Mouse (Mus musculus): ENCODE measurements around the gene Dlec1. TPM values are rescaled to one million over a fixed set of nuclear protein-coding genes. Genes with fewer than 3 reads are reported as not detected.

Gene Dlec1
- polyA plus RNA-seq (2014; fragmentation: Nextera tagmentation; extraction: Ambion mirVana), result 0.51 and 0.65 TPM in 2 replicates

GRCm38 (mm10) chr9:119101992-119102782, at the start of gene Dlec1:
Dlec1 (plus strand) TSS chr9:119102478.
- WGBS, result 3% methylated on average over 44 of the region's 44 CpGs

GRCm38 (mm10) chr9:119053964-119054576, 48.2 kb upstream of the Dlec1 start:
- Histone ChIP-seq H3K9ac (ENCODE audit: low read length) (no peak overlapping the region), H3K9me3 (ENCODE audit: control insufficient read depth, low read length) (no peaks in the 10 kb centered on the region), H3K27ac (ENCODE audit: low read depth, low read length) (no peak overlapping the region), H3K4me2 (no peak overlapping the region), H3K4me1 (ENCODE audit: control insufficient read depth, insufficient read depth, low read length) (peaks cover 9% of the 10 kb centered on the region), H3K4me3 (ENCODE audit: low read depth, low read length) (no peak overlapping the region), H3K27me3 (ENCODE audit: control insufficient read depth, insufficient read depth, low read length) (peaks cover 14% of the 10 kb centered on the region), H3K36me3 (ENCODE audit: control insufficient read depth, insufficient read depth, low read length) (no peaks in the 10 kb centered on the region)
- ATAC-seq (ENCODE audit: low FRiP score) (no peak), DNase-seq (ENCODE audit: low spot score, missing footprints) (no peak)
- 83% methylated on average over 9 of the region's 9 CpGs for WGBS

More at GRCm38 (mm10) chr9:119101992-119102782, at the start of gene Dlec1:
- Histone ChIP-seq H3K4me3 (ENCODE audit: low read depth, low read length) (peak within 1 kb of the TSS; percentile 62), H3K9me3 (ENCODE audit: control insufficient read depth, low read length) (no peaks in the 10 kb centered on the region), H3K36me3 (ENCODE audit: control insufficient read depth, insufficient read depth, low read length) (no peaks in the 10 kb centered on the region), H3K4me2 (peak within 1 kb of the TSS; percentile 85), H3K27me3 (ENCODE audit: control insufficient read depth, insufficient read depth, low read length) (peaks cover 3% of the 10 kb centered on the region; the same call in 1 of the 2 replicates), H3K9ac (ENCODE audit: low read length) (peak within 1 kb of the TSS; percentile 57), H3K27ac (ENCODE audit: low read depth, low read length) (no peak within 1 kb of the TSS), H3K4me1 (ENCODE audit: control insufficient read depth, insufficient read depth, low read length) (peaks cover 4% of the 10 kb centered on the region; the same call in 1 of the 2 replicates)
- DNase-seq (ENCODE audit: low spot score, missing footprints) (peak; percentile 96), ATAC-seq (ENCODE audit: low FRiP score) (peak; percentile 89)

GRCm38 (mm10) chr9:119055336-119055735, 46.9 kb upstream of the Dlec1 start:
- no peak overlapping the region for H3K4me2 ChIP-seq
- peaks cover 14% of the 10 kb centered on the region for H3K27me3 ChIP-seq (ENCODE audit: control insufficient read depth, insufficient read depth, low read length)
- H3K9me3 ChIP-seq (ENCODE audit: control insufficient read depth, low read length), result no peaks in the 10 kb centered on the region
- no peak overlapping the region for H3K4me3 ChIP-seq (ENCODE audit: low read depth, low read length)
- ATAC-seq (ENCODE audit: low FRiP score) (no peak), DNase-seq (ENCODE audit: low spot score, missing footprints) (no peak)
- H3K36me3 ChIP-seq (ENCODE audit: control insufficient read depth, insufficient read depth, low read length), result no peaks in the 10 kb centered on the region
- H3K9ac ChIP-seq (ENCODE audit: low read length), result no peak overlapping the region
- no peak overlapping the region for H3K27ac ChIP-seq (ENCODE audit: low read depth, low read length)
- 89% methylated on average over 4 of the region's 4 CpGs for WGBS
- H3K4me1 ChIP-seq (ENCODE audit: control insufficient read depth, insufficient read depth, low read length), result peaks cover 9% of the 10 kb centered on the region

GRCm38 (mm10) chr9:119058245-119058644, 44.0 kb upstream of the Dlec1 start:
- Histone ChIP-seq H3K4me1 (ENCODE audit: control insufficient read depth, insufficient read depth, low read length) (no peaks in the 10 kb centered on the region), H3K27me3 (ENCODE audit: control insufficient read depth, insufficient read depth, low read length) (peaks cover 8% of the 10 kb centered on the region; the same call in 1 of the 2 replicates), H3K36me3 (ENCODE audit: control insufficient read depth, insufficient read depth, low read length) (no peaks in the 10 kb centered on the region), H3K4me2 (no peak overlapping the region), H3K4me3 (ENCODE audit: low read depth, low read length) (no peak overlapping the region), H3K9ac (ENCODE audit: low read length) (no peak overlapping the region), H3K27ac (ENCODE audit: low read depth, low read length) (no peak overlapping the region), H3K9me3 (ENCODE audit: control insufficient read depth, low read length) (no peaks in the 10 kb centered on the region)
- DNase-seq (ENCODE audit: low spot score, missing footprints) (no peak), ATAC-seq (ENCODE audit: low FRiP score) (no peak)
- 89% methylated on average over 7 of the region's 7 CpGs for WGBS

GRCm38 (mm10) chr9:119060701-119061100, 41.6 kb upstream of the Dlec1 start:
- Histone ChIP-seq H3K9me3 (ENCODE audit: control insufficient read depth, low read length) (no peaks in the 10 kb centered on the region), H3K27me3 (ENCODE audit: control insufficient read depth, insufficient read depth, low read length) (no peaks in the 10 kb centered on the region), H3K4me2 (no peak overlapping the region), H3K9ac (ENCODE audit: low read length) (no peak overlapping the region), H3K36me3 (ENCODE audit: control insufficient read depth, insufficient read depth, low read length) (no peaks in the 10 kb centered on the region), H3K4me1 (ENCODE audit: control insufficient read depth, insufficient read depth, low read length) (no peaks in the 10 kb centered on the region), H3K27ac (ENCODE audit: low read depth, low read length) (no peak overlapping the region), H3K4me3 (ENCODE audit: low read depth, low read length) (no peak overlapping the region)
- WGBS, result 92% methylated on average over 10 of the region's 10 CpGs
- DNase-seq (ENCODE audit: low spot score, missing footprints), result no peak
- no peak for ATAC-seq (ENCODE audit: low FRiP score)

GRCm38 (mm10) chr9:119063036-119063644, 39.1 kb upstream of the Dlec1 start:
- no peaks in the 10 kb centered on the region for H3K4me1 ChIP-seq (ENCODE audit: control insufficient read depth, insufficient read depth, low read length)
- H3K27me3 ChIP-seq (ENCODE audit: control insufficient read depth, insufficient read depth, low read length), result no peaks in the 10 kb centered on the region
- H3K9ac ChIP-seq (ENCODE audit: low read length), result no peak overlapping the region
- H3K36me3 ChIP-seq (ENCODE audit: control insufficient read depth, insufficient read depth, low read length), result no peaks in the 10 kb centered on the region
- DNase-seq (ENCODE audit: low spot score, missing footprints) (no peak), ATAC-seq (ENCODE audit: low FRiP score) (no peak)
- no peak overlapping the region for H3K4me3 ChIP-seq (ENCODE audit: low read depth, low read length)
- no peak overlapping the region for H3K4me2 ChIP-seq
- no peaks in the 10 kb centered on the region for H3K9me3 ChIP-seq (ENCODE audit: control insufficient read depth, low read length)
- 31% methylated on average over 19 of the region's 19 CpGs for WGBS
- no peak overlapping the region for H3K27ac ChIP-seq (ENCODE audit: low read depth, low read length)

- H3K9me3 ChIP-seq (ENCODE audit: control insufficient read depth, low read length), result no peaks in the 10 kb centered on the region
- ATAC-seq (ENCODE audit: low FRiP score) (no peak), DNase-seq (ENCODE audit: low spot score, missing footprints) (no peak)
- H3K4me1 ChIP-seq (ENCODE audit: control insufficient read depth, insufficient read depth, low read length), result no peaks in the 10 kb centered on the region
- no peak overlapping the region for H3K27ac ChIP-seq (ENCODE audit: low read depth, low read length)
- H3K4me3 ChIP-seq (ENCODE audit: low read depth, low read length), result no peak overlapping the region
- no peak overlapping the region for H3K9ac ChIP-seq (ENCODE audit: low read length)
- no peak overlapping the region for H3K4me2 ChIP-seq
- WGBS, result 67% methylated on average over 4 of the region's 4 CpGs
- no peaks in the 10 kb centered on the region for H3K36me3 ChIP-seq (ENCODE audit: control insufficient read depth, insufficient read depth, low read length)
- H3K27me3 ChIP-seq (ENCODE audit: control insufficient read depth, insufficient read depth, low read length), result no peaks in the 10 kb centered on the region
Observed at GRCm38 (mm10) chr9:119064296-119064695, 38.0 kb upstream of the Dlec1 start.

- no peak overlapping the region for H3K9ac ChIP-seq (ENCODE audit: low read length)
- no peaks in the 10 kb centered on the region for H3K27me3 ChIP-seq (ENCODE audit: control insufficient read depth, insufficient read depth, low read length)
- 5% methylated on average over 6 of the region's 6 CpGs for WGBS
- H3K4me2 ChIP-seq, result no peak overlapping the region
- no peaks in the 10 kb centered on the region for H3K36me3 ChIP-seq (ENCODE audit: control insufficient read depth, insufficient read depth, low read length)
- H3K9me3 ChIP-seq (ENCODE audit: control insufficient read depth, low read length), result no peaks in the 10 kb centered on the region
- peak; percentile 52; the same call in 1 of the 2 replicates for ATAC-seq (ENCODE audit: low FRiP score)
- no peaks in the 10 kb centered on the region for H3K4me1 ChIP-seq (ENCODE audit: control insufficient read depth, insufficient read depth, low read length)
- H3K27ac ChIP-seq (ENCODE audit: low read depth, low read length), result no peak overlapping the region
- DNase-seq (ENCODE audit: low spot score, missing footprints), result peak; percentile 97
- H3K4me3 ChIP-seq (ENCODE audit: low read depth, low read length), result no peak overlapping the region
Observed at GRCm38 (mm10) chr9:119067601-119068000, 34.7 kb upstream of the Dlec1 start.

- ATAC-seq (ENCODE audit: low FRiP score) (no peak), DNase-seq (ENCODE audit: low spot score, missing footprints) (no peak)
- WGBS, result 90% methylated on average over 11 of the region's 11 CpGs
- H3K27me3 ChIP-seq (ENCODE audit: control insufficient read depth, insufficient read depth, low read length), result no peaks in the 10 kb centered on the region
- H3K9ac ChIP-seq (ENCODE audit: low read length), result 0 out of 2 replicates have a peak overlapping the region, but pooled peaks have one; percentile 5
- no peak overlapping the region for H3K27ac ChIP-seq (ENCODE audit: low read depth, low read length)
- H3K4me3 ChIP-seq (ENCODE audit: low read depth, low read length), result no peak overlapping the region
- no peak overlapping the region for H3K4me2 ChIP-seq
- no peaks in the 10 kb centered on the region for H3K36me3 ChIP-seq (ENCODE audit: control insufficient read depth, insufficient read depth, low read length)
- H3K9me3 ChIP-seq (ENCODE audit: control insufficient read depth, low read length), result no peaks in the 10 kb centered on the region
- no peaks in the 10 kb centered on the region for H3K4me1 ChIP-seq (ENCODE audit: control insufficient read depth, insufficient read depth, low read length)
Observed at GRCm38 (mm10) chr9:119068266-119068665, 34.0 kb upstream of the Dlec1 start.
